Mouse (Mus musculus): ENCODE results near the gene Kif1b.
"Not testable (repeated sequence)": the region's sequence is repeated elsewhere in the genome, so short reads cannot be mapped to it uniquely, and the experiment has no call there.

The Kif1b gene

GRCm38 (mm10) chr4:149264895-149265294 is 42.6 kb downstream of the Kif1b start:
- no peak for DNase-seq

GRCm38 (mm10) chr4:149263218-149263617 is 44.3 kb downstream of the Kif1b start:
- DNase-seq: peak; percentile 27

GRCm38 (mm10) chr4:149261466-149261865 is 46.0 kb downstream of the Kif1b start:
- peak; percentile 21 for DNase-seq

- DNase-seq: peak; percentile 58
Observed at GRCm38 (mm10) chr4:149260911-149261310, 46.6 kb downstream of the Kif1b start.

- DNase-seq: peak; percentile 86
Observed at GRCm38 (mm10) chr4:149259391-149260094, 48.0 kb downstream of the Kif1b start.

GRCm38 (mm10) chr4:149258926-149259325 is 48.6 kb downstream of the Kif1b start:
- peak; percentile 35 for DNase-seq

- DNase-seq: peak; percentile 73
Observed at GRCm38 (mm10) chr4:149256511-149257300, 50.8 kb downstream of the Kif1b start.

GRCm38 (mm10) chr4:149255277-149256270 is 51.9 kb downstream of the Kif1b start:
- DNase-seq: peak; percentile 74

GRCm38 (mm10) chr4:149254827-149255226 is 52.7 kb downstream of the Kif1b start:
- peak; percentile 53 for DNase-seq

GRCm38 (mm10) chr4:149249311-149249710 is 58.2 kb downstream of the Kif1b start:
- DNase-seq: peak; percentile 21

GRCm38 (mm10) chr4:149247772-149248171 is 59.7 kb downstream of the Kif1b start:
- DNase-seq: peak; percentile 49

- DNase-seq: peak; percentile 35
Observed at GRCm38 (mm10) chr4:149247156-149247633, 60.3 kb downstream of the Kif1b start.

GRCm38 (mm10) chr4:149246578-149247155 is 60.8 kb downstream of the Kif1b start:
- peak; percentile 34 for DNase-seq

GRCm38 (mm10) chr4:149237011-149237410 is 70.5 kb downstream of the Kif1b start:
- peak; percentile 92 for DNase-seq

GRCm38 (mm10) chr4:149233938-149234337 is 73.6 kb downstream of the Kif1b start:
- DNase-seq: peak; percentile 98

- not testable (repeated sequence) for DNase-seq
Observed at GRCm38 (mm10) chr4:149228682-149229081, 78.8 kb downstream of the Kif1b start.

GRCm38 (mm10) chr4:149228256-149228655 is 79.2 kb downstream of the Kif1b start:
- DNase-seq: no peak

- DNase-seq: no peak
Observed at GRCm38 (mm10) chr4:149226311-149226710, 81.2 kb downstream of the Kif1b start.

GRCm38 (mm10) chr4:149223453-149223852 is 84.0 kb downstream of the Kif1b start:
- DNase-seq: no peak

- no peak for DNase-seq
Observed at GRCm38 (mm10) chr4:149220481-149220880, 87.0 kb downstream of the Kif1b start.

- no peak for DNase-seq
Observed at GRCm38 (mm10) chr4:149220042-149220473, 87.4 kb downstream of the Kif1b start.

GRCm38 (mm10) chr4:149219401-149220041 is 88.0 kb downstream of the Kif1b start:
- DNase-seq: no peak

Measured in heart, adult 11 months (tissue).